Mouse (Mus musculus): ENCODE measurements around the gene Astn2.

DNA sequence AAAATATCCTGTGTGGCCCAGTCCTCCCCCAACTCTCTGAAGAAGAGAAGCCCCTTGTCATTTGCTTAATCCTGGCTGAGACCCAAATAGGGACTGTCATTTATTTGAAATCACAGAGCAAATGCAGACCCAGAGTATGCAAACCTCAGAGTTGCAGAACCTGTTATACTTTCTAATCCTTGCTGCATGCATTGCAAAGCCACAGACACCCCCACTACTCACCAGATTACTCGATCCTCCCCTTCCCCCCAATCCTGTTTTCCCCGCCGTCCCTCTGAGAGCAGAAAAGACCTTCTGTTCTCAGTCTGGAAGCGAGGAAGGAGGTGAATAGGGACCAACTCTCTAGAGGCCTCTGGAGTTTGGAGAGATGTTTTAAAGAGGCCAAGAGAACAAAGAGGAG lies 13.9 kb downstream of the Astn2 start:
- TF ChIP-seq POLR2A (IDR thresholded peaks at IDR 0.05; ENCODE audit: insufficient read depth, low read depth, low read length): no peak
- no peak for TF ChIP-seq CTCF (IDR thresholded peaks at IDR 0.05; ENCODE audit: insufficient read depth, low read depth, low read length)
